Comparison of ENCODE assay signal across 9 mouse cellular contexts in genomic region chr4:48076693-48077471, GRCm38 (mm10). TPM values are rescaled to one million over a fixed set of nuclear protein-coding genes. Genes with fewer than 3 reads are reported as not detected.
DNase-seq lines count a peak whose midpoint lies in the region; ATAC-seq lines count a peak whose summit lies in the region.
"Had no signal": no experiment of that assay in that cellular context is flagged by ENCODE, and none has a peak within 500 bp of the region (broad histone marks: within the 10 kb centered on the region; RNA-seq: fewer than 3 reads in every experiment).

No protein-coding gene starts in this region.

- peaks cover 5% of the 10 kb centered on the region; the same call in 1 of the 2 replicates for H3K4me1 ChIP-seq in kidney, embryonic 16.5 days (ENCODE audit: insufficient read depth, low read length)

- no peak overlapping the region for H3K4me2 ChIP-seq in kidney, embryonic 16.5 days (replicated peaks; ENCODE audit: low read depth, low read length)
- H3K4me2 ChIP-seq: limb, embryonic 13.5 days had no signal

- WGBS in kidney, embryonic 16.5 days: 73% methylated on average over 13 of the region's 13 CpGs

- H3K36me3 ChIP-seq in kidney, embryonic 16.5 days (ENCODE audit: insufficient read depth, low read length): no peaks in the 10 kb centered on the region
- H3K36me3 ChIP-seq: limb, embryonic 13.5 days had no signal

- no peaks in the 10 kb centered on the region for H3K9me3 ChIP-seq in kidney, embryonic 16.5 days (ENCODE audit: low read length)
- H3K9me3 ChIP-seq: limb, embryonic 13.5 days had no signal

- no peak overlapping the region for H3K27ac ChIP-seq in kidney, embryonic 16.5 days (ENCODE audit: low read length)
- H3K27ac ChIP-seq: limb, embryonic 13.5 days had no signal

- peak; percentile 10 for DNase-seq in cerebellum, adult 11-12 months
- DNase-seq in cerebellum, adult 11 months: no peak
- peak; percentile 15 for DNase-seq in right cerebral cortex, postnatal 14 days
- no peak for DNase-seq in right cerebral cortex, postnatal 36 days (ENCODE audit: low spot score in 2 of 2)
- DNase-seq in testis, postnatal 14 days (ENCODE audit: low spot score): no peak
- DNase-seq in Muller cell, postnatal 12 days (ENCODE audit: inconsistent ontology term): no peak

- ATAC-seq in kidney, embryonic 16.5 days (ENCODE audit: low FRiP score, low TSS enrichment): peak; percentile 51; the same call in 1 of the 2 replicates
- ATAC-seq in megakaryocyte progenitor cell, adult 5-6 weeks (replicated peaks; ENCODE audit: poor library complexity): peak; percentile 89

- no peaks in the 10 kb centered on the region for H3K27me3 ChIP-seq in kidney, embryonic 16.5 days (ENCODE audit: insufficient read depth, low read length)
- H3K27me3 ChIP-seq: limb, embryonic 13.5 days had no signal

- H3K4me3 ChIP-seq in kidney, embryonic 16.5 days (ENCODE audit: low read length): no peak overlapping the region
- H3K4me3 ChIP-seq: limb, embryonic 13.5 days had no signal

- no peak overlapping the region for H3K9ac ChIP-seq in kidney, embryonic 16.5 days (replicated peaks; ENCODE audit: low read length)
- H3K9ac ChIP-seq: limb, embryonic 13.5 days had no signal

RNA-seq across cellular contexts. Expression of gene Nr4a3, which starts 31.9 kb away (rescaled TPM):
- 0.10 TPM in 1 of 2 replicates, not detected in the other for polyA plus RNA-seq in kidney, embryonic 16.5 days (2015; fragmentation: Nextera tagmentation; extraction: Ambion mirVana)
- 0.59 and 0.88 TPM in 2 replicates for total RNA-seq in megakaryocyte progenitor cell, adult 5-6 weeks (2015)
- 0.20 and 2.5 TPM in 2 replicates for total RNA-seq in megakaryocyte progenitor cell, adult 5-6 weeks (2017)

RNA-seq across cellular contexts. Expression of gene Stx17, which starts 47.8 kb away (rescaled TPM):
- 22.3 and 23.6 TPM in 2 replicates for polyA plus RNA-seq in kidney, embryonic 16.5 days (2015; fragmentation: Nextera tagmentation; extraction: Ambion mirVana)
- 11.1 and 14.8 TPM in 2 replicates for total RNA-seq in megakaryocyte progenitor cell, adult 5-6 weeks (2015)
- 15.4 and 20.1 TPM in 2 replicates for total RNA-seq in megakaryocyte progenitor cell, adult 5-6 weeks (2017)

Comparison
In these comparisons a context has a peak if more than half of its experiments do, and no peak if none do; other contexts are left out.
1. DNase-seq: peak in cerebellum, adult 11-12 months (single experiment) and right cerebral cortex, postnatal 14 days (single experiment); none in cerebellum, adult 11 months (single experiment), right cerebral cortex, postnatal 36 days (0 of 2), testis, postnatal 14 days (single experiment) and Muller cell, postnatal 12 days (single experiment).